Mouse (Mus musculus) regulatory T cell (primary cell): ENCODE results near the gene Dnajb14.
"Not testable (repeated sequence)": the region's sequence is repeated elsewhere in the genome, so short reads cannot be mapped to it uniquely, and the experiment has no call there.

Experiments used
- in situ Hi-C: fragments of 300-600 bp; cut with MboI, MseI; formaldehyde crosslinking; loops from one replicate; pipeline ENCODE4 v1.15.1; 2025; ENCODE audit warnings: high pct_unique_total_duplicates

The Dnajb14 gene

DNA sequence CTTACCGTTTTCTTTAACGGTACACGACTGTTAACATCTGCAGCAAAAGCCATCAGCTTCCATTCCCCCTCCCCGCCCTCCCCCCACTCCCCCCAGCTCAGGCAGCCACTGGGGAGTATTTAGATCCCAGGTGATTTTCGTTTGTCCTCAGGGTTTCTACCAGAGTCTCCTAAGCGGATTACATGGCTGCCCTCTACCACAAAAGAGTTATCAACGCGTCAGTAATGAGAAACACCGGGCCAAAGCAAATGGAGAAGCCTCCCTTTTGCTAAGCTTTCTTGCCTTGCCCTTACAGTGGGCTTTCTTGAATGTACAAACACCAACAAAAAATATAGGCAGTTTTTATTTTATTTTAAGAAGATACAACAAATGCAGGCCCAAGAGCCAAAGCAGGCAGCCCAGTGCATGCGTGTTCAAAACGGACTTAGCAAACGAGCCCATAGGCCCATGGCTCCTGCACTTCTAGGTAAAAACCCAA lies 50.3 kb downstream of the Dnajb14 start:
- in situ Hi-C loops, result no loop called here

GRCm38 (mm10) chr3:137918172-137918931 lies 50.9 kb downstream of the Dnajb14 start, which contains the start of gene Lamtor3:
Gene Lamtor3, plus strand, starts transcription at chr3:137918506.
- in situ Hi-C loops, result no loop called here

DNA sequence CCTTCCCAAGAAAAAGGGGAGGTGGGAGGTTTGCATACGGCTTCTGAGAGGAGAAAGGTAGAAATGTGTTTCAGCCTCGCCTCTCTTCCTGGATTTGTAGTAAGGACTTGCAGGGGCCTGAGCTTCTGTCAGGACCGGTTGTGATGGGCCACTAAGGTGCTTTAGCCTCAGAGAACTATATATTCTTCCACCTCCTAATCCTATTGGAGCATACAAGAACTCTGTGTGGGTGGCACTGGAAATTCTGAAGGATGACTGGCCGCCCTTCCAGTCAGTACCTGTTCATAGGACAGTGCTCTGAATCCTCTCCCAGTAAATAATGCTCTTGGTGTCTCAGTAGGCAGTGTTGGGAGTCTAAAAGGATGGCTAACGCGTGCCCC lies 51.4 kb downstream of the Dnajb14 start:
- in situ Hi-C loops, result no loop called here

DNA sequence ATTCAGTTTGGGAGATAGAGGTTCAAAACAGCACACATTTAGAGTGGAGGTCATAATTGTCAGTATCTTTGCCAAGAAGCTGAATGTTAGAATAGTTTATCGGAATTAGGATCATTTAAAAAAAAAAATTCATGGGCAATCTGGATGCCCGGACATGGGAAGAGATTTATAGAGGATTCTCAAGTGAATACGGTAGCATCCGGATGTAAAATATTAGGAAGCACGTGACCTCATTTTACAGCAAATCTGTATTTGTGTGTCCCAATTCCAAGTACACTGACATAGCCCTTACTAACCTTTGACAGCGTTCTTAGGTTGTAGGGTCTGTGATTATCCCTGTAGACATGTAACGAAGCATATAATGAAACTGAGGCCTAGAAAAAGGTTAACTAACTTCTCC lies 51.9 kb downstream of the Dnajb14 start:
- in situ Hi-C loops, result no loop called here

DNA sequence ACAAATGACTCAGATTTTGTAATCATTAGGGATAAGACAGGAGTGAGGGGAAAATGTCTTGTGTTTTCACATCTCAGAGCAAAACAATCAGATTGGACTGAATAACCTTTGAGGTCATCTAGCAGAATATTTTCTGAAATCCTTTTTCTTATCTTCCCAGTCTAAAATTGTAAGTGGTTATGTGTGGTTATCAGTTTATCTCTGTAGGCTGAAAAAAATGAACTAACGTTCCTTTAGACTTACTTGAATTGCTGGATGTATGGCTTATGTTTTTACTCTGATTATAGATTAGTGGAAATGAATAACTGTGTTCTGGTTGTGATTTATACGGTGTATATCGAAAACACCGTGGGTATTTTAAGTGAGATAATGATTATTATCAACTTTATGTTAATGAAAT lies 53.1 kb downstream of the Dnajb14 start:
- in situ Hi-C loops, result no loop called here

GRCm38 (mm10) chr3:137927010-137927409 lies 59.5 kb downstream of the Dnajb14 start:
- in situ Hi-C loops, result no loop called here

DNA sequence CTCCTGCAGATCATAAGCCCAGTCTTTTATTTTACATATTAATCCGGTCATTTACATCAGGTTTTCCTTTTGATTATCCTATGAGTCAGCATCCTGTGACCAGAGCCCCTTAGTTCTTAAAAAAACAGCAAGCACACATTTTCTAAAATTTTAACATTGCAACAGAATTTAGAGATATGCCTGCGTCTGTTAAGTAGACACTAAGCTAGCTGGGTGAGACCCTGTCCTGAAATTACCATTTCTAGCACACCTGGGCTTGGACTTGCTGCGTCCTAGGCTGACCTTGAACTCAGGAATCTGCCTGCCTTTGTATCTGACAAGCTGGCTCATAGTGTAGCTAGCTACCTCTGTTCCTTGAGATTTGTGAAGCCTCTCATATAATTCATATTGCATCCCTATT lies 62.5 kb downstream of the Dnajb14 start:
- in situ Hi-C loops, result loop anchor here (10.0 kb wide), 1 partner anchor 725 kb away; no protein-coding TSS in a partner anchor

- in situ Hi-C loops, result loop anchor here (10.0 kb wide), 1 partner anchor 728 kb away; no protein-coding TSS in a partner anchor
Measured at GRCm38 (mm10) chr3:137932748-137933147, 65.3 kb downstream of the Dnajb14 start.

DNA sequence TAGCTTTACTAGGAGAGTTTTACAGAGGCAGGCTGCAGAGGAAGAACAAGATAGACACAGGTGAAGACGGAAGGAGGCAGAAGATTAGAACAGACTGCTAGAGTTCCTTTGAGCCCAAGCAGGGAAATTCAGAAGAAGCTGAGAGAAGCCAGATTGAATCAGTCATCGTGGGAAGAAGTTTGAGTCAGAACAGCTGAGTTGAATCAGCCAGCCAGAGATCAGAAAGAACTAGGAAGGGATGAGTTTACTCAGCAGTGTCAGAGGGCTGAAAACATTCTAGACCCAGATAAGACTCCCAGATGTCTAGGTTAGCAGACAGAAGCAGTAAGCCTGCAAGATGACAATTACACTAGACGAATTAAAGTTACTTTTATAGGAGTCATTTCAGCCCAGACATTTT lies 66.5 kb downstream of the Dnajb14 start:
- in situ Hi-C loops, result loop anchor here (10.0 kb wide), 1 partner anchor 729 kb away; no protein-coding TSS in a partner anchor

GRCm38 (mm10) chr3:137935570-137936525 lies 68.4 kb downstream of the Dnajb14 start:
- in situ Hi-C loops, result loop anchor here (10.0 kb wide), 1 partner anchor 731 kb away; no protein-coding TSS in a partner anchor

- in situ Hi-C loops, result loop anchor here (10.0 kb wide), 1 partner anchor 732 kb away; no protein-coding TSS in a partner anchor
Measured at GRCm38 (mm10) chr3:137936541-137936940, 69.1 kb downstream of the Dnajb14 start.

DNA sequence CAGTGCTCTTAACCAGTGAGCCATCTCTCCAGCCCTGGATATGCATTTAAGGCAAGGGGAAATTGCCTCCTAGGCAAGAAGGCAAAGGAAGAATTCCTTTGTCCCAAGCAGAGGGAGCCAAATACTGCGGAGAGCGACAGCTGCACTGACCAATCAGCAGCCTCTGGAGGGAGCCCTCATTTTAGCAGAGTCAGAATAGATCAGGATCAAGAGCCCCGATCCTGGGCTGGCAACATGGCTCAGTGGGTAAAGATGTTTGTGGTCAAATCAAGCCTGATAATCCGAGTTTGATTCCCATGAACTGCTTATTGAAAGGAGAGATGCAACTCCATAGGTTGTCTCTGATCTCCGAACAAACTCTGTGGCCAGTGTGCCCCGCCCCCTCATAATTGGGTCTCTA lies 71.1 kb downstream of the Dnajb14 start:
- in situ Hi-C loops, result loop anchor here (10.0 kb wide), 1 partner anchor 734 kb away; no protein-coding TSS in a partner anchor

GRCm38 (mm10) chr3:137940757-137941156 lies 73.3 kb downstream of the Dnajb14 start:
- in situ Hi-C loops, result no loop called here

DNA sequence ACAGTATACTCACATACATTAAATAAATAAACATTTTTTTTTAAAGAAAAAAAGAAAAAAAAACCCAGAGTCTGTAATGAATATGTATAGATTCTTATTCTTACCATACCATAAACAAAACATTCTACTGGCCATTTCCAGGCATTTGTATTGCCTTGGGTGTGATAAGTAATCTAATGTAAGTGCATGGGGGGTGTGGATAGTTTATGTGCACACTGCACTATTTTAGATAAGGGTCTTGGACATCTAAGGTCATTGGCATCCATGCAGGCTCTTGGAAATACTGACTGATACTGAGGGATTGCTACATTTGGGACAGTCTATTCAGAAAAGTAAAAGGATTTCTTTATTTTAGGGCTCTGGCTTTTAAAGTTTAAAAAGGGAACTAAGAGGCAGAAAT lies 74.1 kb downstream of the Dnajb14 start:
- in situ Hi-C loops, result no loop called here

- in situ Hi-C loops, result no loop called here
Measured at GRCm38 (mm10) chr3:137942098-137942622, 74.7 kb downstream of the Dnajb14 start.

DNA sequence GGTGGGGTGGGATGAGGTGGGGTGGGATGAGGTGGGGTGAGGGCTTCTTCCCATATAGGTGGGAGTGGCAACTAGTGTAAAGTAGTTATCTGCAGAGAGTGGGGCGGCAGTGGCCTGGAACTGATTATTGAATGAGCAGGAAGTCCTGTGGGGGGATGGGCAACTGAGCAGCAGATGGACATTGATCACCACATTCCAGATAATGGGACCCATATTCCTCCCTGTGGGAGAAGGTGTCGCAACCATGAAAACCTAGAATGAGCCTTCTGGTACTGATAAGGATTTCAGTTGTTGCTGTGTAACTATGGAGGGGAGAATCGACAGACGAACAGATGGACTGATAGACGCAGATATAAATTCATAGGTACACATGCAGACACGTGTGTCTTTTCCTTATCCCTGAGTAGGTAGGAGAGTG lies 76.3 kb downstream of the Dnajb14 start:
- in situ Hi-C loops, result no loop called here

- in situ Hi-C loops, result no loop called here
Measured at GRCm38 (mm10) chr3:137946827-137947226, 79.4 kb downstream of the Dnajb14 start.

DNA sequence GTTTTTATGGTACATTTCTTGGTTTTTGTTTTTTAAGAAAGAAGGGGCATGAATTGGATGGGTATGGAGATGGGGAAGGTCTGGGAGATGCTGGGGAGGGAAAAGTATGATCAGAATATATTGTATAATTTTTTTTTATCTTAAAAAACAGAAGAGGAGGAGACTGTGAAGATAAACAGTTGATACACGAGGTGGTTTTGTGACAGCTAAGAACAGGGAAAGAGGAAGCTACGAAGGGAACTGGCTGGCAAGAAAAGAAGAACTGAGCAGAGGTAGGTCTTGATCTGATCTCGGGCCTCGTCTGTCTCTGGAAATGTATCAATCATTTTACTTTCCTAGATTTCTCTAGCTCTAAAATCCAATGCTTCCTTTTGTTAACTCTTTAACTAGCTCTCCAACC lies 80.0 kb downstream of the Dnajb14 start:
- in situ Hi-C loops, result no loop called here

DNA sequence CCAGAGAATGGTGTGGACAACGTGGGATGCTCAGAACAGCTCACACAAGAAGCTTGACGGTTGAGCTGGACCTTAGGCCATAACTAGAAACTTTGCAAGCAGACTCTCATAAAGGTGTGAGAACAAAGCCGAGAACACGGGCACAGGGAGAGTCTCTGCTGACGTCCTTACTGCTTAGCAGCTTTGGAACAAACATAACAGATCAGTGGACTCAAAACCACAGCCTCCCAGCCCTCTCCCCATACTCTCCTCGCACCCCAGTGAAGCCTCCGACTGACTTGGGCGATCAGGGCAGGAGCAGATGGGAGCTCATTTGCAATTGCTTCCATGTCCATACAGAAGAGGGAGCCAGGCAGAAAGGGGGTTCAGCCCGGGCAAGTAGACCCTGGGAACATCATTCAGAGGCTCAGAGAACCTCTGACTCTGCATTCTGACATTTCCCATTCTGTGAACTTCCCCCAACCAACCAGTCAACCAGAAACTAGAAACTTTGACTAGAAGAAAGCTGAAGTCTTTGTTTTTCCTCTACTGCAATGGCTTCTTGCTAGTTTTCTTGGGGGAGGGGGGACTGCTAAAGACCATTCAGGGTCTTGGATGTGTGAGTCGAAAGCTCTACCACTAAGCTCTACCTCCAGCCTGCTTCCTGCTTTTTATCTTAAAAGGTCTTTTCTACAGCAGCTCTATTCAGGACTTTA lies 82.9 kb downstream of the Dnajb14 start:
- in situ Hi-C loops, result no loop called here

GRCm38 (mm10) chr3:137951302-137951701 lies 83.8 kb downstream of the Dnajb14 start:
- in situ Hi-C loops, result not testable (repeated sequence)

DNA sequence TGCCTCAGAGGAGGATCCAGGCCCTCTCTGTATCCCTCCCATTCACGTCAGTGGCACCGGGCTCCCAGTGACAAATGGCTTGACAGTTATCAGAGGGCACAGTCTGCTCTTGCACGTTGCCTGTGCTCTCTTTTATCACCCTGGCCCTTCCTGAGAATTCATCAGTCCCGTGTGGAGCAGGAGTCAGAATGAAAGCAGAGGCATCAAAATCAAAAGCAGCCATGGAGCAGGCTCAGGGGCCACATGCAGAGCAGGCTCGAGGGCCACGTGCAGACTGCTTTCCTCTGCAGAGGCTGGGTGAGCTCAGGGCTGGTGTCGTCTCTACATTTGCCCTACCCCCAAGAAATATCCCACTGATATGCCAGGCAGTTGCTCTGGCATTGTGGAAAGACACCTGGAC lies 84.3 kb downstream of the Dnajb14 start:
- in situ Hi-C loops, result no loop called here
